Mouse (Mus musculus): Measurements from ENCODE around the gene Morn4.

- TF ChIP-seq TAL1 (conservative IDR thresholded peaks at IDR 0.05; ENCODE audit: low read depth, low read length) (no peak), CTCF (IDR thresholded peaks at IDR 0.05; ENCODE audit: low read depth, low read length) (no peak), POLR2AphosphoS5 (IDR thresholded peaks at IDR 0.05; ENCODE audit: insufficient replicate concordance, low read depth, low read length) (no peak), GATA1 (IDR thresholded peaks at IDR 0.05; ENCODE audit: borderline replicate concordance, low read length) (no peak), GATA2 (IDR thresholded peaks at IDR 0.05; ENCODE audit: borderline replicate concordance, low read depth, low read length) (no peak)
Observed at GRCm38 (mm10) chr19:42125501-42126218, 39.5 kb upstream of the Morn4 start.
